Mouse (Mus musculus): ENCODE measurements around the gene Hivep3. TPM values are rescaled to one million over a fixed set of nuclear protein-coding genes. Genes with fewer than 3 reads are reported as not detected.
A peak's percentile ranks its signal among the peaks of the same experiment; 100 is the strongest.

Gene Hivep3
- total RNA-seq, 1 experiment from 2014 or later: 6.3 TPM

- no peak for ATAC-seq (replicated peaks; ENCODE audit: low read depth, poor library complexity, severe bottlenecking)
Measured at GRCm38 (mm10) chr4:119932549-119933257, 199.1 kb downstream of the Hivep3 start.

DNA sequence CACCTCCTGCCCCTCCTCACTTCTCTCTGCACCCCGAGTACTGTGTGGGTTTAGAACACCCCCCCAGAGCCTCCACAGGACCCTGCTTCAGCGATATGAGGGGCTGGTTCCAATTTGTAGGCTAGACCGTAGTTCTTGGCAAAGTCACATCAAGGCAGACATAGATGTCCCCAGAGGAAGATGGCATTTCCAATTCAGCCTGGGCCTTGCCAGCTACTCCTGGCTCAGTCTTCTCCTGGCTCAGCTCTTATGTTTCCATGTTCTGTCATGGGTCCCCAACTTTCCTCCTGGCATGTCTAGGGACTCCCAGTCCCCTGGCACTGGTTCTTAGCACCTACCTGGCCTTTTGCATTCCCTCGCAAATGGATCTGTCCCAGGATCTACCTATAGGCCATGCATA, 201.3 kb downstream of the Hivep3 start:
- ATAC-seq (replicated peaks; ENCODE audit: low read depth, poor library complexity, severe bottlenecking): no peak

DNA sequence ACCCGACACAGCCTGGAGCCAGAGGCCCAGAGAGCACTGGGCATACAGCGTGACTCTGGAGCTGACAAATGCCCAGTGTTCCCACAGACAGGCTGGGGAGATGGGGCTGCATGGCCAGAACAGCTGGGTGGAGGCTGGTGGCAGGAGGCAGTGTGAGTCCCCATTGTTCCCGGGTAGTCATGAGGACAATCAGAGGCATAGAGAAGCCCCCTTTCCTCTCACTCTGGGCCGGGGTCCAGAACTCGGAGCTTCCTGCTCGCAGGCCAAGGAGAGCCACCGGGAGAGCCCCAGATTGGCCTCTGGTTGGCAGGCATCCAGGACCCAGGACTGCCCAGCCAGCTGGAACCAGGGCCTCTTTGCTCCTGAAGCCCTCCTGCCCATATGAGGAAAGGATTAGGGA, 204.3 kb downstream of the Hivep3 start:
- ATAC-seq (replicated peaks; ENCODE audit: low read depth, poor library complexity, severe bottlenecking): no peak

DNA sequence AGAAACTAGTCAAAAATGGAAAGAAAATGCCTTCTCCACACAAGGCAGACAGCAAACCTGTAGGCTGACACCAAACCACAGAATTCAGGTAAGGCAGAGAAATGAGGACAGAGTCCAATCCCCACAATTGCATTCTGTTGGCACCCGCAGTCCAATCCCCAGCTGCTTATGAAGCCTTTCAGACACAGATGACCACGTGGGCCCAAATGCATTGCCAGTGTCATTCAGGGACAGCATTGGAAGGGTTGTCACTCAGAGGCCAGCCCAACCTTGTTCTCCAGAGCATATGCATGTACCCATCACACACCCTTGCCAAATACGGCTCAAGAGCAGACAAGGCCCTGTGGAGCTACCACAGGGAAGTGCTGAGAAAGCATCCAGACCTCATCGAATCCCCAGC, 204.9 kb downstream of the Hivep3 start:
- no peak for ATAC-seq (replicated peaks; ENCODE audit: low read depth, poor library complexity, severe bottlenecking)

DNA sequence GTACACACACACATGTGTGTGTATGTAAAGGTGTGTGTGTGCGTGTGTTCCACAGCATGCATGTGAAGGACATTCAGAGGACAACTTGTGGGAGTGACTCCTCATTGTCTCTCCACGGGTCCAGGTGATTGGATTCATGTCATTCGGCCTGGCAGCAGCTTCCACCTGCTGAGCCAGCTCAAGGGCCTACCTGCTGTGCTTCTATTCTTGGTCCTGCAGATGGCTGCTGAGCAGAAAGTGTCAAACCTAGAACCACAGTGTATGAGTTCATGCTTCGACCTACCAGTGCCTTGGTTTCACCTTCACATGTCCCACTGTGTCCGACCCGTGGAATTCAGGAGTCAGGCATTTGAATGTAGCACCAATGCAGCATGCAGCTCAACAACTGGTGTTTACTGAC, 206.2 kb downstream of the Hivep3 start:
- ATAC-seq (replicated peaks; ENCODE audit: low read depth, poor library complexity, severe bottlenecking): no peak

- no peak for ATAC-seq (replicated peaks; ENCODE audit: low read depth, poor library complexity, severe bottlenecking)
Measured at GRCm38 (mm10) chr4:119946224-119946887, 212.8 kb downstream of the Hivep3 start.

- peak; percentile 75 for ATAC-seq (replicated peaks; ENCODE audit: low read depth, poor library complexity, severe bottlenecking)
Measured at GRCm38 (mm10) chr4:119947232-119948162, 213.9 kb downstream of the Hivep3 start.

GRCm38 (mm10) chr4:119948406-119948805, 214.8 kb downstream of the Hivep3 start:
- no peak for ATAC-seq (replicated peaks; ENCODE audit: low read depth, poor library complexity, severe bottlenecking)

GRCm38 (mm10) chr4:119948922-119949614, 215.5 kb downstream of the Hivep3 start:
- no peak for ATAC-seq (replicated peaks; ENCODE audit: low read depth, poor library complexity, severe bottlenecking)

- no peak for ATAC-seq (replicated peaks; ENCODE audit: low read depth, poor library complexity, severe bottlenecking)
Measured at GRCm38 (mm10) chr4:119950181-119950580, 216.6 kb downstream of the Hivep3 start.

DNA sequence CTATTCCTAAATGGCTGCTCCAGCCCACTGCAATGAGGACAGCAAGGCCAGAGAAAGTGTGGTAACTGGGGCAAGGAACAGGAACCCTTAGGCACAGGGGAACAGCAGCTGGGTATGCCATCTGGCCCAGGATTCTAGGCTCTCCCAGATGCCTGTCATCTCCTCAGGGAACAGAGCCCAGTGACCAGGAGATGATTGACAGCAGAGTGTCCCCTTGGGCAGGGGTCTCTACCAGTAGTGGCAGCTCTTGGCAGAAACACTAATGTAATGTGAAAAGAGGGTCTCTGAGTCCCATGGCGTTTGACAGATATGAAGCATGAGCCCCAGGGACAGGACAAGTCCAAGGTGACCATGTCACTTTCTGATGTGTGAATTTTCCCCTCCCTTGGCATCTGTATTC, 217.5 kb downstream of the Hivep3 start:
- no peak for ATAC-seq (replicated peaks; ENCODE audit: low read depth, poor library complexity, severe bottlenecking)

- no peak for ATAC-seq (replicated peaks; ENCODE audit: low read depth, poor library complexity, severe bottlenecking)
Measured at GRCm38 (mm10) chr4:119955008-119955407, 221.4 kb downstream of the Hivep3 start.

DNA sequence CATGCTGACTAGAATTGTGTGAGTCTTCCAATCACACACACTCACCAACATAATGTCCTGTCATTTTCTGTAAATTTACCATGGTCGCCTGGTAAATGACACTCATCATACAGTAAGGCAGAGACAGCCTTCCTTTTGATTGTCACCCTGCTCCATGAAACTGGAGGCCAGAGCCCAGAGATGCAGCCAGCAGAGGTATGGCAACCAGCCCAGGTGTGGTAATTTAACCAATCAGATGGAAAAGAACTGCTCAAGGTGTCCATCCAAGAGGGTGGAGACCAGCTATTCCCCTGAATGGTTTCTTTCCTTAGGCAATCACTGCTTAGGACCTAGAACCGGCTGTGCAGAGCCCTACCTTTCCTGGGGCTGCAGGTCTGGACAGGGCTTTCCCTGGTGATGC, 224.4 kb downstream of the Hivep3 start:
- no peak for ATAC-seq (replicated peaks; ENCODE audit: low read depth, poor library complexity, severe bottlenecking)

GRCm38 (mm10) chr4:119959293-119959692, 225.7 kb downstream of the Hivep3 start:
- ATAC-seq (replicated peaks; ENCODE audit: low read depth, poor library complexity, severe bottlenecking): peak; percentile 88

DNA sequence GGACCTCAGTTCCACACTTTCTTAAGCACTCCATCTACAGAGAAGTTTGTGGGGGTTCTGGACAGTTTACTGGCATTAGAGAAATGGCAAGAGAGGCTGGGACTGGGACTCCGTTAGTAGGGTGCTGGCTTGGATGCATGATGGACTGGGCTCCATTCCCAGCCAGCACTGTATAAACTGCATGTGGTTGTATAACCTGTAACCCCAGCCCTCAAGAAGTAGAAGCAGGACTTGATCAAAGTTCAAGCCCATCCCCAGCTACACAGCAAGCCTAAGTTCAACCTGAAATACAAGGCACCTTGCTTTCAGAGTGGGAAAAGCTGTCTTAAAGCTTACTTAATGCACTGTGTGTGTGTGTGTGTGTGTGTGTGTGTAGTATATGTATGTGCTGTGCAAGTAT, 226.3 kb downstream of the Hivep3 start:
- no peak for ATAC-seq (replicated peaks; ENCODE audit: low read depth, poor library complexity, severe bottlenecking)

DNA sequence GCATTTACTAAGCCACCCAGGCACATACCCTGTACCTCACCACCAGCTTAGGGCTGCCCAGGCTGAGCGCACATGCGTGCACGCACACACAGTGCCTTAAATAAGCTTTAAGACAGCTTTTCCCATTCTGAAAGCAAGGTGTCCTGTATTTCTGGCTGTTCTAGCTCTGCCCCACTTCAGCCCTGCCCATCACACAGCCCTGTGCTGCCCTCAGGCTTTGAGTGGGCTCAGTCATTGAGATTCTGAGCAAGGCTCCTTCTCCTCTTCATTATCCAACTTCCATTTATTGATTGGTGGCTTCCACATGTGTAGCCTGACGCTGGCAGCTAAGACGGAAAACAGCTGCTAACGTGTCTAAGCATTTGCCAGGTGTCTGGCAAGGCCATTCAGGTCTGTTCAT, 226.9 kb downstream of the Hivep3 start:
- ATAC-seq (replicated peaks; ENCODE audit: low read depth, poor library complexity, severe bottlenecking): no peak

DNA sequence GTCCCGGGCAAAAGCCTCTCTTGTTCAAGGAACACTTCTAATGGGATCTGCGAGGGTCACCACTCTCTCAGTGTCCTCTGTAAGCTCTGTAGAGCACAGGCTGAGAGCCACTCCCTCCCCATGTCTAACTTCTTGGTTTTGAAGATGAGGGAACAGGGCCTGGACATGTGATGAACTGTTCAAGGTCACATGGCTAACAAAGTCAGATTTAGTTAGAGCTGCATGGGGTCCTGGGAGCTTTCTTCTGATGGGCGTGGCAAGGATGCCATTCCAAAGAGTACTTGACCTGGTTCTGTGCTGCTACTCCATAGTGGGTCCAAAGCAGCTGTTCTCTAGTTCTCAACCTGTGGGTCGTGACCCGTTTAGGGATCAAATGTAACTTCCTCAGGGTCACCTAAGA, 227.6 kb downstream of the Hivep3 start:
- ATAC-seq (replicated peaks; ENCODE audit: low read depth, poor library complexity, severe bottlenecking): no peak

- no peak for ATAC-seq (replicated peaks; ENCODE audit: low read depth, poor library complexity, severe bottlenecking)
Measured at GRCm38 (mm10) chr4:119962066-119962465, 228.5 kb downstream of the Hivep3 start.

DNA sequence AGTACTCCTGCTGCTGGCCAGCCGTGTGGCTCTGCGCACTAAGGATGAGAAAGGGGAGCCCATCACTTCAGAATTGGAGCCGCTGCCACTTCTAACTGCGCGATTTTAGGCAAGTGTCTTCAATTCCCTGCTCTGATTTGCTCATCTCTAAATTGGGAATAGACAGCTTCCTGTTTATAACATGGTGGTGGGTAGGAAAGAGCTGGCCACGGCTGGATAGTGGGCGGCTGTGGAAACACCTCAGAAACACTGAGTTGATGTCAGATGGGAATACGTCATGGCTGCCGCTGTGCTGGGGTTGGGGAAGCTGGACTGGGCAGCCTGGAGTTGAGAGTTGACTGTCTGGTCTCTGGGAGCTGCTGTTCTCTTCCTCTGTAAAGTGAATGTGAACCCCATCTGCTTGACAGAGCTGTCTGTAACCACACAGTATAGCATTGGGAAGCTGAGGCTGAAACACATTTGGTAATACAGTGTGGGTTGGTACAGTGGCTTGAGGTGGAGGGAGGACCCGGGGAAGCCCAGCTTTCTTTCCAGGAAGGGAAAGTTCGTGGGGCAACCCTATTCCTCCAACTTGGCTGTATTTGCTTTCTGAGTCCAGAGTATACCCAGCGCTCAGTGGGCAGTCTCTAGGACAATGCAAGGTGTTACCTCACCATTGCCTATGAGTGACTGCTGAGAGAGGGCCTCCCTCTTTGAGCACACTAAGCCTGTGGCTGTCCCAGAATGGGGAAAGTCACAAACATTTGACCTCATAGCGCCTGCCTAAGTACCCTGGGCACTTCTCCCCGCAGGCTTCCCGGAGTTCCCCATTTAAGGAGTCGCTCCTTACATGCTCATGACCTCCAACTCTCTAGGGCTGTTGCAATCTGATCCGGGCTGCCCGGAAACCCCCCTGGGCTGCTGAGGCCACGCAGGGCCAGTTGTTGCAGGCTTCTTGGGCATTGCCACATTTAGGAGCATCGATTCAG, 232.8 kb downstream of the Hivep3 start:
- ATAC-seq (replicated peaks; ENCODE audit: low read depth, poor library complexity, severe bottlenecking): peak; percentile 75

All from common myeloid progenitor, adult 5-6 weeks (primary cell).